Mouse (Mus musculus): ENCODE measurements around the gene Gcn1l1. TPM values are rescaled to one million over a fixed set of nuclear protein-coding genes. Genes with fewer than 3 reads are reported as not detected.

Gene Gcn1l1
- polyA plus RNA-seq, 1 experiment from 2014 or later: 35.1 TPM

DNA sequence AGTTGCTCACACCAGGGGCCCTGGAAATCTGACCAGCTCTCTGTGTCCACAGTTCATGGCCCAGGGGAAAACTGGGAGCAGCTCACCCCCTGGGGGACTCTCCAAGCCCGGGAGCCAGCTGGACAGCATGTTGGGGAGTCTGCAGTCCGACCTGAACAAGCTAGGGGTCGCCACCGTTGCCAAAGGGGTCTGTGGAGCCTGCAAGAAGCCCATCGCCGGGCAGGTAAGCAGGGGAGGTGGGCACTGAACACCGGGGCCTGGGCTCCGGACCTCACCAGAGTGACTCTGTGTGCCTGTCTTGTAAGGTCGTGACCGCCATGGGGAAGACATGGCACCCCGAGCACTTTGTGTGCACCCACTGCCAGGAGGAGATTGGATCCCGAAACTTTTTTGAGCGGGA lies 13.3 kb upstream of the Gcn1l1 start:
- Histone ChIP-seq H3K4me3 (ENCODE audit: low read length) (no peak overlapping the region), H3K27me3 (ENCODE audit: control insufficient read depth, insufficient read depth, low read depth, low read length) (no peaks in the 10 kb centered on the region), H3K4me2 (ENCODE audit: low read depth, low read length) (no peak overlapping the region), H3K4me1 (replicated peaks; ENCODE audit: control insufficient read depth, insufficient read depth, low read length) (peaks cover under 1% of the 10 kb centered on the region; the same call in 1 of the 2 replicates), H3K9ac (ENCODE audit: low read length) (no peak overlapping the region), H3K36me3 (ENCODE audit: control insufficient read depth, insufficient read depth, low read length) (peaks cover 40% of the 10 kb centered on the region), H3K9me3 (ENCODE audit: control insufficient read depth, low read length) (no peaks in the 10 kb centered on the region), H3K27ac (ENCODE audit: low read length) (no peak overlapping the region)
- WGBS: 80% methylated on average over 13 of the region's 13 CpGs
- ATAC-seq (ENCODE audit: low read depth): no peak

DNA sequence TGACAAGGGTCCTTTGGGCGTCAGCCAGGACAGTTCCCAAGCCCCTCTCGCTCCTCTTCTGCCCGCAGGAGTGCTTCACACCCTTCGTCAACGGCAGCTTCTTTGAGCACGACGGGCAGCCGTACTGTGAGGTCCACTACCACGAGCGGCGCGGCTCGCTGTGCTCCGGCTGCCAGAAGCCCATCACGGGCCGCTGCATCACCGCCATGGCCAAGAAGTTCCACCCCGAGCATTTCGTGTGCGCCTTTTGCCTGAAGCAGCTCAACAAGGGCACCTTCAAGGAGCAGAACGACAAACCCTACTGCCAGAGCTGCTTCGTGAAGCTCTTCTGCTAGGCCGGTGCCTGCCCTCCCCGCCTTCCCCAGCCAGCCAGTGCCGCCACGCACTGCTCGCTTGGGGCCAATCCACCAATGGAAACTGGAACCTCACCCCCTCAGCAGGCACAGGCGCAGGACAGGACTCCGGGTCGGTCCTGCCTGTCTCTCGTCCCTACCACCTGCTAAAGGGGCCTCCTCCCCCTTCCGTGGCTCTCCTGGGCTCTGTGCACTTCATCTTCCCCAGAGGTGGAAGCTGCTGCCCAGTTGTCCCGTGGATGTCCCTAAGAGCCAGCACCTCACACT lies 11.1 kb upstream of the Gcn1l1 start:
- Histone ChIP-seq H3K27ac (ENCODE audit: low read length) (no peak overlapping the region), H3K9me3 (ENCODE audit: control insufficient read depth, low read length) (no peaks in the 10 kb centered on the region)
- no peak for ATAC-seq (ENCODE audit: low read depth)

DNA sequence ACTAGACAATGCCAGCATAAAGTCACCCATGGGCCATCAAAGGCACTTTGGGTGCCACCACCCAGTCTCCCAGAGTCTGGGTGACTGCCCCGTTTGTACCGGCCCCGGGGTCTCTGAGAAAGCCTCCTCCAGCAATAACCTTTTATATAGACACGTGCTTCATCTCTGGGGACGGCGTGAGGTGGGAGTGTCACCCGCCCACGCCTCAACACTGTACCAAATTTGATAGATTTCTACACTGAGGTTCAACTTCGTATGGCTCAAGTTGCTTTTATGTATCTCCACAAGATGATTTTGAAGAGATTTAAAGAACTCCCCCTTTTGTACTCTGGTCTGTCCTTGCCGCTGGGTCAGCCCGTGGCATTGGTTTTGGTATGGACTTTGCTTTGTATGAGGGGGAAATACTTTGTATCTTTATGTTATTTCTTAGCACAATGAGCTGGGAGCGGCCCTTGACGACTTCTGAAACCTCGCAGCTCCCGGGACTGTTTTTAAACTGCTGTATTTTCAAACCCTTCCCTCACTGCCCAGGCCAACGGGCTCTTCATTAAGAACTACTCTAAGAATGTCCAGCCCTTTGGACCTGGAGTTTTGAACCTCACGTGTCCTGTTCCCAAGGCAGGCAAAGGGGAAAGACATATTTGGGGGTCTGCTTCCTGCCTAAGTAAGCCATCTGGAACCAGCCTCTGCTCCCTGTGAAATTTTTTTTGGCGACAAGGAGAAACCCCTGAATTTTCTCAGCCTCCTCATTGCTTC lies 10.3 kb upstream of the Gcn1l1 start:
- H3K4me1 ChIP-seq (replicated peaks; ENCODE audit: control insufficient read depth, insufficient read depth, low read length): no peaks in the 10 kb centered on the region
- H3K9me3 ChIP-seq (ENCODE audit: control insufficient read depth, low read length): no peaks in the 10 kb centered on the region
- H3K27ac ChIP-seq (ENCODE audit: low read length): no peak overlapping the region
- peaks cover 20% of the 10 kb centered on the region for H3K36me3 ChIP-seq (ENCODE audit: control insufficient read depth, insufficient read depth, low read length)
- no peak overlapping the region for H3K4me2 ChIP-seq (ENCODE audit: low read depth, low read length)
- H3K27me3 ChIP-seq (ENCODE audit: control insufficient read depth, insufficient read depth, low read depth, low read length): no peaks in the 10 kb centered on the region
- no peak for ATAC-seq (ENCODE audit: low read depth)
- H3K4me3 ChIP-seq (ENCODE audit: low read length): no peak overlapping the region
- 90% methylated on average over 18 of the region's 18 CpGs for WGBS
- H3K9ac ChIP-seq (ENCODE audit: low read length): no peak overlapping the region

More for the DNA sequence above, 11.1 kb upstream of the Gcn1l1 start:
- Histone ChIP-seq H3K4me1 (replicated peaks; ENCODE audit: control insufficient read depth, insufficient read depth, low read length) (no peaks in the 10 kb centered on the region), H3K27me3 (ENCODE audit: control insufficient read depth, insufficient read depth, low read depth, low read length) (no peaks in the 10 kb centered on the region), H3K4me3 (ENCODE audit: low read length) (no peak overlapping the region), H3K4me2 (ENCODE audit: low read depth, low read length) (no peak overlapping the region), H3K9ac (ENCODE audit: low read length) (no peak overlapping the region), H3K36me3 (ENCODE audit: control insufficient read depth, insufficient read depth, low read length) (peaks cover 22% of the 10 kb centered on the region)
- 86% methylated on average over 33 of the region's 33 CpGs for WGBS

DNA sequence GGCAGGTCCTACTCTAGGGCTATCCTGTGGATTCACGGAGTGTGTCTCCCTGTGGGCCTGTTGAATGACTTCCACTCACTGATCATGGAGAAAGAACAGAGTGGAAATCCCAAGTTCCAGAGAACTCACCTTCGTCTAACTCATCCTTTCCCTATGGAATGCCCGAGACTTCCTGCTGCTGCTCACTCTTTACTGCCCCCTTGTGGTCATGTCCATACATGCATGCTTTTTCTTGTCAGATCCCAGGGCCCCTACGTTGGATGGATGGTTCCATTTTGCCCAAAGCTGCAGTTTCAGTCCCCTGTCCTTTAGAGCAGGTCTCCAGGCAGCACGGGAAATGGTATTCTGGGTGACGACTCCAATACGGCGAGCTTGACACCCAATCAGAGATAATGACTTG lies 8.8 kb upstream of the Gcn1l1 start:
- 7% methylated on average over 8 of the region's 8 CpGs for WGBS
- H3K9me3 ChIP-seq (ENCODE audit: control insufficient read depth, low read length): no peaks in the 10 kb centered on the region
- peaks cover 10% of the 10 kb centered on the region for H3K4me1 ChIP-seq (replicated peaks; ENCODE audit: control insufficient read depth, insufficient read depth, low read length)
- no peak for ATAC-seq (ENCODE audit: low read depth)
- H3K4me3 ChIP-seq (ENCODE audit: low read length): no peak overlapping the region
- H3K4me2 ChIP-seq (ENCODE audit: low read depth, low read length): no peak overlapping the region
- no peak overlapping the region for H3K9ac ChIP-seq (ENCODE audit: low read length)
- H3K27me3 ChIP-seq (ENCODE audit: control insufficient read depth, insufficient read depth, low read depth, low read length): no peaks in the 10 kb centered on the region
- peaks cover 28% of the 10 kb centered on the region for H3K36me3 ChIP-seq (ENCODE audit: control insufficient read depth, insufficient read depth, low read length)
- H3K27ac ChIP-seq (ENCODE audit: low read length): no peak overlapping the region

DNA sequence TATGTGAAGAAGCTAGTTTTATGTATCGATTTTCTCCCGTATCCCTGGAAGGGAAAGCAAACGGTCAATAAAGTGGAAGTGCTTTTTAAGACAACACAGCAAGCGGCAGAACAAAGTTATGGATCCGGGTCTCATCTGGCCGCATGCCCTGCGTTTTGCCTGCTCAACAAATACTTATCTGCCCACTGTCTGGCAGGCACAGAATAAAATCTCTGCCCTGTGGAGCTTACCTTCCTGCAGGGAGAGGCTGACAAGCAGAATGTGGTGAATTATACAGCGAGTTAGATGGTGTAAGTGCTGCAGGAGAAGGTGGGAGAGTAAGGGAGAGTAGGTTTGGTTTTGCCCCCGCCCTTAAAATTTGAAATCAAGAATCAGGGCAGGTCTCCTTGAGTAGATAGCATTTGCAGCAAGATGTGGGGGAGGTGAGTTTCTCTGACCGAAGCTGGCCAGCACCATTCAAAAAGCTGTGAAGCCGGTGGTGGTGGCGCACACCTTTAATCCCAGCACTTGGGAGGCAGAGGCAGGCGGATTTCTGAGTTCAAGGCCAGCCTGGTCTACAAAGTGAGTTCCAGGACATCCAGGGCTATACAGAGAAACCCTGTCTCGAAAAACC lies 6.8 kb upstream of the Gcn1l1 start:
- H3K4me3 ChIP-seq (ENCODE audit: low read length): no peak overlapping the region
- no peaks in the 10 kb centered on the region for H3K9me3 ChIP-seq (ENCODE audit: control insufficient read depth, low read length)
- WGBS: 92% methylated on average over 14 of the region's 14 CpGs
- H3K4me2 ChIP-seq (ENCODE audit: low read depth, low read length): no peak overlapping the region
- H3K9ac ChIP-seq (ENCODE audit: low read length): no peak overlapping the region
- H3K4me1 ChIP-seq (replicated peaks; ENCODE audit: control insufficient read depth, insufficient read depth, low read length): peaks cover 12% of the 10 kb centered on the region
- H3K27me3 ChIP-seq (ENCODE audit: control insufficient read depth, insufficient read depth, low read depth, low read length): no peaks in the 10 kb centered on the region
- H3K36me3 ChIP-seq (ENCODE audit: control insufficient read depth, insufficient read depth, low read length): peaks cover 37% of the 10 kb centered on the region
- no peak overlapping the region for H3K27ac ChIP-seq (ENCODE audit: low read length)
- ATAC-seq (ENCODE audit: low read depth): no peak

DNA sequence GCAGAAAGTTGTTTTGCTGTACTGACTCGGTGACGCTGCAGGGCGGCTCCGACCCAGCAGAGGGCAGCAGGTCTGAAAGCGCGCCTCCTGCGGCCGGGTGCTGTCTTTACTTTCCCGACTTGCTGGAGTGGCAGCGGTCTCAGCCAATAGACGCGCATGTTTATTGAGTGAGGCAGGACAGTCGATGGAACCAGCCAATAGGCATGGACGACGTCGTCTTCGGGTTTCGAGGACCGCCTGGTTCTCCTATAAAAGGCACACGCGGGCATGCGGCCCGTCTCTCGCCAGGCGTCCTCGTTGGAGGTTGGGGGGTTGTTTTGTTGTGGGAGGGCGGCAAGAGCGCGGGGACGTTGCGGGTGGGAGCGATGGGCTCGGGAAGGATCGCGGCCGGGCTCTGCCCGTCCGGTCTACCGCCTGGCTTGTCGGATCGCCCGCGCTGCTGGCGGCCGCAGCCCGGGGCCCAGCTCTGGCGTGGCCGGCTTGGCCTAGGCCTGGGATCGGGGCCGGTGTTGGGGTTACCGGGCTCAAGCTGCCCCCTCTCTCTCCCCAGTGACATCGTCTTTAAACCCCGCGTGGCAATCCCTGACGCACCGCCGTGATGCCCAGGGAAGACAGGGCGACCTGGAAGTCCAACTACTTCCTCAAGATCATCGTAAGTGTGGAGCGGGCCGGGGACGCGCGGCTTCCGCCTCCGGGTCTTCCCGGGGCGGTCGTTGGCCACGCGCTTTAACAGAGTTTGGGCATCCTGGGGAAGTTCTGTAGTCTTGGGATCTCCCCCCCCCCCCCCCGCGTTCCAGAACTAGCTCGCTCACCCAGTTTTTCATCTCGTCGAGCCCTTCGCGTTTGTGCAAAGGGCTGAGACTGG lies 5.6 kb upstream of the Gcn1l1 start, which contains the start of gene Rplp0:
Gene Rplp0 (plus strand): TSS at position 231 of the 865 bp plus-strand sequence.
- under 1% methylated on average over 76 of the region's 78 CpGs for WGBS
- Histone ChIP-seq H3K4me1 (replicated peaks; ENCODE audit: control insufficient read depth, insufficient read depth, low read length) (peaks cover 12% of the 10 kb centered on the region), H3K9me3 (ENCODE audit: control insufficient read depth, low read length) (no peaks in the 10 kb centered on the region), H3K27me3 (ENCODE audit: control insufficient read depth, insufficient read depth, low read depth, low read length) (no peaks in the 10 kb centered on the region), H3K4me3 (ENCODE audit: low read length) (peak within 1 kb of the TSS; percentile 88), H3K27ac (ENCODE audit: low read length) (peak within 1 kb of the TSS; percentile 82), H3K9ac (ENCODE audit: low read length) (peak within 1 kb of the TSS; percentile 98), H3K36me3 (ENCODE audit: control insufficient read depth, insufficient read depth, low read length) (peaks cover 29% of the 10 kb centered on the region), H3K4me2 (ENCODE audit: low read depth, low read length) (peak within 1 kb of the TSS; percentile 92)
- ATAC-seq (ENCODE audit: low read depth): peak; percentile 99

DNA sequence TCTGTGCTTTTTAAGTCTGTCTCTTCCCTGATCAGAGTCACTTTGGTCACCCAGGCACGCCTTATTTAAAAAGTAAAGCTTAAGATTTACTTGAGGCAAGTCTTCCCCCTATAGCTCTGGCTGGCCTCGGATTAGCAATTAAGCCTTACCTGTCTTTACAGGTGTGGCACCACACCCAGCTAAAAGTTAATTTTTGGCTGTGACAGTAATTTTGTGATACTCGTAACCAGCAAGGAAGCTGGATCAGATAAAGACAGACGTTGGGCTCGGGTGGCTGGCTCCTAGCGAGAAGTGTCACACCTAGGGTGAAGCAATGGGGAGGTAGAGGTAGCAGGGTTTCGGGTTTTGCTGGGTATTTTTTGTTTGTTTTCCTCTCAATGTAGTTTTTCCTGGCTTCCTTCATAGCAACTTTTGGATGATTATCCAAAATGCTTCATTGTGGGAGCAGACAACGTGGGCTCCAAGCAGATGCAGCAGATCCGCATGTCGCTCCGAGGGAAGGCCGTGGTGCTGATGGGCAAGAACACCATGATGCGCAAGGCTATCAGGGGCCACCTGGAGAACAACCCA lies 4.6 kb upstream of the Gcn1l1 start:
- Histone ChIP-seq H3K4me2 (ENCODE audit: low read depth, low read length) (peak overlapping the region; percentile 92), H3K36me3 (ENCODE audit: control insufficient read depth, insufficient read depth, low read length) (peaks cover 29% of the 10 kb centered on the region), H3K4me1 (replicated peaks; ENCODE audit: control insufficient read depth, insufficient read depth, low read length) (peaks cover 17% of the 10 kb centered on the region), H3K9ac (ENCODE audit: low read length) (peak overlapping the region; percentile 98), H3K4me3 (ENCODE audit: low read length) (peak overlapping the region; percentile 88), H3K27me3 (ENCODE audit: control insufficient read depth, insufficient read depth, low read depth, low read length) (no peaks in the 10 kb centered on the region), H3K9me3 (ENCODE audit: control insufficient read depth, low read length) (no peaks in the 10 kb centered on the region), H3K27ac (ENCODE audit: low read length) (0 out of 2 replicates have a peak overlapping the region, but pooled peaks have one; percentile 31)
- WGBS: 27% methylated on average over 13 of the region's 13 CpGs
- ATAC-seq (ENCODE audit: low read depth): no peak

DNA sequence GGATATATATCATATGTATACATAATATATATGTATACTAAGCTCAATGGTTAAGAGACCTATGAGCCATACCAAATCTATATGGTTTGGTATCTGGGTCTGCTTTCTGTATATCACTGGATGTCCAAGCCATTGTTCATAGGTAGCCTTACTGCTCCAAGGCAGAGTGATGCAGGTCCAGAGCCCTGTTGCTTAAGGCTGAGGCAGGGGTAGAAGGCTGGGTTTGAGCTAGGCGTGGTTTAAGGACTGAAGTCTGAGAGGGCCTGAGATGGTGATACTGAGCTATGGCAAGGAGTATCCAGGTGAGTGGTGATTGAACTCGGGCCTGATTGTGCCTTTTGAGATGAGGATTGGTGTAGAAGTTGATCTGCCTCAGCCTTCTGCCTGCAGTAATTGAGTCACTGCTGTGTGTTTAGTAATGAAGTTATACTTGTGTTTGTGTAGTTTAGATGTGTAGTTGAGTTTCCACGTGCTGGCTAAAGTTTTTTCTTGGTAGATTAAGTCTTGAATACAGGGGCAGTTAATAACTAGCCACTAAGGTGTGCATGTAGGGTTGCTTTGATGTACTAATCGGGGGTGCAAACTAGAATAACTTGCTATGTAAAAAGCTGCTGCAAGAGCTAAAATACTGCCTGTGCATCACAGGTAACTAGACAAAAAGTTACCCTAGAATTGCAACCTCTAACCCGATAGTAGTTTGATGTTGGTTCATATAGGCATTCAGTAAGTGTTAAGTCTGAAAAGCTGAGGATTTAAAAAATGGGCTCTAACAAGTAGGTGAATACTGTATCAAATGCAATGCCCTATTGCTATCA lies 1.1 kb upstream of the Gcn1l1 start:
- Histone ChIP-seq H3K9ac (ENCODE audit: low read length) (peak overlapping the region; percentile 97), H3K27me3 (ENCODE audit: control insufficient read depth, insufficient read depth, low read depth, low read length) (no peaks in the 10 kb centered on the region), H3K4me1 (replicated peaks; ENCODE audit: control insufficient read depth, insufficient read depth, low read length) (peaks cover 32% of the 10 kb centered on the region), H3K4me2 (ENCODE audit: low read depth, low read length) (no peak overlapping the region), H3K9me3 (ENCODE audit: control insufficient read depth, low read length) (no peaks in the 10 kb centered on the region), H3K4me3 (ENCODE audit: low read length) (no peak overlapping the region), H3K27ac (ENCODE audit: low read length) (no peak overlapping the region; the same call in 1 of the 2 replicates), H3K36me3 (ENCODE audit: control insufficient read depth, insufficient read depth, low read length) (peaks cover 29% of the 10 kb centered on the region)
- no peak for ATAC-seq (ENCODE audit: low read depth)
- 38% methylated on average over 5 of the region's 5 CpGs for WGBS

Measured in lung, embryonic 16.5 days (tissue).